Mouse (Mus musculus) heart, postnatal 0 days (tissue): ENCODE measurements at regions not wholly inside any gene's neighbourhood (a gene's known extent, or its start where the extent isn't known, plus 50 kb on each side); places are given as distances from the start of the nearest gene placed in this dataset.

Source experiments
- CTCF ChIP-seq: IDR thresholded peaks from 2 replicates; pipeline ENCODE4 v1.5.1; 2016; ENCODE audit warnings: antibody characterized with exemption, control low read depth, low read depth
- EP300 ChIP-seq: IDR thresholded peaks from 2 replicates; pipeline ENCODE4 v1.6.1; 2016; ENCODE audit warnings: antibody characterized with exemption, low read depth

- TF ChIP-seq EP300 (no peak), CTCF (no peak)
Measured at GRCm38 (mm10) chr2:75069321-75069720, 243.7 kb downstream of the Mtx2 start.
